Mouse (Mus musculus): Measurements from ENCODE around the gene Armc7.

GRCm38 (mm10) chr11:115483726-115484125, 8.3 kb downstream of the Armc7 start:
- TF ChIP-seq TAL1 (conservative IDR thresholded peaks at IDR 0.05; ENCODE audit: low read depth, low read length) = no peak
- TF ChIP-seq CTCF (IDR thresholded peaks at IDR 0.05; ENCODE audit: low read depth, low read length) = peak; percentile 94
- TF ChIP-seq GATA2 (IDR thresholded peaks at IDR 0.05; ENCODE audit: borderline replicate concordance, low read depth, low read length) = no peak

Measured in G1E (cell line).